Mouse (Mus musculus) gastrocnemius, postnatal 36 days (tissue): ENCODE data around the gene Pld3. TPM values are rescaled to one million over a fixed set of nuclear protein-coding genes. Genes with fewer than 3 reads are reported as not detected.
A peak's percentile ranks its signal among the peaks of the same experiment; 100 is the strongest.

ENCODE experiments used
- DNase-seq, 2 experiments: peaks; one replicate each; pipeline ENCODE4 v3.0.0; 2022
- intact Hi-C: fragments of 180-260 bp; cut with DNase I; formaldehyde crosslinking; loops from one replicate; pipeline ENCODE4 v1.15.1; 2025
- total RNA-seq, 2 experiments: library from RNA; stranded (reverse); gene quantifications; 2 replicates each; pipeline ENCODE4 v1.2.3; 2021

The Pld3 gene
- total RNA-seq, 2 experiments from 2014 or later, result 12.6 to 13.6 TPM

GRCm38 (mm10) chr7:27490543-27491329 lies 62.3 kb downstream of the Pld3 start:
- intact Hi-C loops, result no loop called here
- DNase-seq, result peak; percentile 92 to 96

- intact Hi-C loops, result no loop called here
- DNase-seq, result no peak
Measured at GRCm38 (mm10) chr7:27490227-27490542, 62.8 kb downstream of the Pld3 start.

- intact Hi-C loops, result no loop called here
- no peak for DNase-seq
Measured at GRCm38 (mm10) chr7:27489270-27489869, 63.6 kb downstream of the Pld3 start.

- DNase-seq, result peak in 1 of 2 experiments; percentile 54
- intact Hi-C loops, result no loop called here
Measured at GRCm38 (mm10) chr7:27487740-27488268, 65.2 kb downstream of the Pld3 start.

DNA sequence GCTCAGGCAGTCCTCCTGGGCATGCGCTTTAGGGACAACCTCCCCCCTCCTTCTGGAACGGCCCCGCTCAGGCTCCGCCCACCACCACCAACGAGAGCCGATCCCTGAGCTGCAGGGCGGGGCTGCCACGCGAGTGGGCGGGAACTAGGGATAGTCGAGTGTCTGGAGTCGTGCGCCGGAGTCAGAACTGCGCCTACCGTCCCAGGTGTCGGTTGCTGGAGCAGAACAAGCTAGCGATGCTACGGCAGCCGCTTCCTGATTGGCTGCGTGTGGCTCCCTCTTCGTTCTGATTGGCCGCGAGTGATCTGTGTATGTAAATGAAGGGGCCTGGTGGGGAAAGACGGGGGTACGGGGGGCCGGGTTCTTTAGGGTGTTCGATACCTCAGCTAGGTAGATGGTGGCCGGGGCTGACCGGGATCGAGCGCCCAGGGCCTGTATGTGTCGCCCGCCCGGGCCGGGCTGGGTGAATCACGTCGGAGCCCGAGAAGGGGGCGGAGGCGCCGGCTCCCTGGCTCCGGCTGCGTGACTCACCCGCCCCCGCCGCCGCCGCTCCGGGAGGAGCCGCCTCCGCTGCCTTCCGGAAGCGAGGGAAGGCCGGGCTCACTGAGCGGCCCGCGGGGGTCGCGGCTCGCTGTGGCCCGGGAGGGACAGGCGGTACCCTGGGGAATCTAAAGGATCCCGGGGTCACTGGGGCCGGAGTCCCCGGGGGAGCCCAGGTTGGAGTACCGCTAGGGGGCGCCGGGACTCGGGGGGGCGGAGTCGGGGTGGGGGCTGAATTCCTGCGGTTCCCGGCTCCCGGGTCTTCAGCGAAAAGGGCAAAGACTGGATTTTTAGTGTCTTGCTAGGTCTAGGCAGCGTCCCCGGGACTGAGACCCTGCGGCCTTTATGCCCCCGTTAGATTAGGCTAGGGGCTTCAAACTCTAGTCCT lies 66.0 kb downstream of the Pld3 start, which contains the start of gene Sertad1:
TSS of gene Sertad1 (plus strand) at position 141 of the 928 bp plus-strand sequence.
- intact Hi-C loops, result no loop called here
- peak; percentile 99 to 100 for DNase-seq

DNA sequence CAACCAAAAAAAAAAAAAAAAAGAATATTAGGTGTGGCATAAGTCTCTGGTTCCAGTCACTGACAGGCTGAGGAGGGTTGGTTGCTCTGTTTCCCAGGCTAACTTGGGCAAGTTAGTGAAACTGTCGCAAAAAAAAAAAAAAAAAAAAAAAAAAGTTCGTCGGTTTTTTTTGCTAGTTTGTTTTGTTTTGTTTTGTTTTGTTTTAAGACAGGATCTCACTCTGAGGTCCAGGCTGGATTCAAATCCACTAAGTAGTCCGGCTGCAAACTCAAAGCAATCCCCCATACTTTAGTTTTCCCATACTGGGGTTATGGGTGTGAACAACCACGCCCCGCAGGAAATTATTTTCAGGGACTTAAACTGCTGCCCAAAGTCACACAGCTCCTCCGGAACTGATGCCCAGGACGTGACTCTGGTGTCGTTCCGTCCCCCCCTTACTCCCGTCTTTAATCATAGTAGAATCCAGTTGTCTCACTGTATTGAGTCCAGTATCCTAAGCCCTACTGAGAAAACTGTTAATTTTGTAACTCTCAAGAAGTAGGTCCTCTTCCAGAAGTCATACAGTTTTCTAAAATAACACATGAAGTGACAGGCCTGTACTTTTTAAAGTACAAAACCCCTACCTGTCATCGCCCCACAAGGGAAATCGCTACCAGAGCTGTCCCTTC lies 66.8 kb downstream of the Pld3 start:
- intact Hi-C loops, result no loop called here
- no peak for DNase-seq

- DNase-seq, result no peak
Measured at GRCm38 (mm10) chr7:27483860-27484259, 69.2 kb downstream of the Pld3 start.

More at GRCm38 (mm10) chr7:27483860-27484259, 69.2 kb downstream of the Pld3 start:
- intact Hi-C loops, result no loop called here

Other genes starting within 250 kb of the Pld3 start
- 10 to 100 TPM; 62.1 to 65.3 TPM for gene Ltbp4, start 215.5 kb downstream of the Pld3 start, total RNA-seq
- 1 to 10 TPM; 1.7 to 2.1 TPM for gene Shkbp1, start 197.2 kb downstream of the Pld3 start, total RNA-seq
- not detected for gene Gm20479, start 195.8 kb downstream of the Pld3 start, total RNA-seq
- under 1 TPM in 1 of 2 experiments, not detected in 1; 0.03 TPM for gene Sptbn4, start 105.5 kb downstream of the Pld3 start, total RNA-seq
- gene Blvrb, start 105.2 kb downstream of the Pld3 start, total RNA-seq, result 10 to 100 TPM; 10.9 to 12.7 TPM
- gene Sertad3, start 79.5 kb downstream of the Pld3 start, total RNA-seq, result 1 to 10 TPM; 4.5 to 5.3 TPM
- gene Sertad1, start 66.3 kb downstream of the Pld3 start, total RNA-seq, result 1 to 10 TPM; 7.1 to 8.8 TPM
- 10 to 100 TPM in 1 of 2 experiments, 1 to 10 TPM in 1; 4.6 to 10.7 TPM for gene Prx, start 53.9 kb downstream of the Pld3 start, total RNA-seq
- gene Hipk4, start 30.0 kb downstream of the Pld3 start, total RNA-seq, result under 1 TPM; 0.07 to 0.08 TPM
- 100 to 1,000 TPM in 1 of 2 experiments, 10 to 100 TPM in 1; 96.8 to 127 TPM for gene 2310022A10Rik, start within 50 bp of the Pld3 start, total RNA-seq
- gene Akt2, start 38.3 kb upstream of the Pld3 start, total RNA-seq, result 100 to 1,000 TPM; 135 to 142 TPM
- not detected for gene Ttc9b, start 100.7 kb upstream of the Pld3 start, total RNA-seq
- gene Map3k10, start 121.4 kb upstream of the Pld3 start, total RNA-seq, result 10 to 100 TPM; 30.6 to 34.2 TPM
- gene Zfp607b, start 136.1 kb upstream of the Pld3 start, total RNA-seq, result under 1 TPM; 0.26 to 0.37 TPM
- gene Zfp60, start 178.2 kb upstream of the Pld3 start, total RNA-seq, result 1 to 10 TPM; 4.5 to 5.8 TPM